Mouse (Mus musculus) retina, embryonic 14.5 days (tissue): Measurements from ENCODE around the gene Oxnad1.
A peak's percentile ranks its signal among the peaks of the same experiment; 100 is the strongest.
"Not testable (repeated sequence)": the region's sequence is repeated elsewhere in the genome, so short reads cannot be mapped to it uniquely, and the experiment has no call there.

Experiments
- DNase-seq: peaks from one replicate; pipeline ENCODE4 v3.0.0-alpha.2; 2015; ENCODE audit warnings: low spot score

Gene Oxnad1

DNA sequence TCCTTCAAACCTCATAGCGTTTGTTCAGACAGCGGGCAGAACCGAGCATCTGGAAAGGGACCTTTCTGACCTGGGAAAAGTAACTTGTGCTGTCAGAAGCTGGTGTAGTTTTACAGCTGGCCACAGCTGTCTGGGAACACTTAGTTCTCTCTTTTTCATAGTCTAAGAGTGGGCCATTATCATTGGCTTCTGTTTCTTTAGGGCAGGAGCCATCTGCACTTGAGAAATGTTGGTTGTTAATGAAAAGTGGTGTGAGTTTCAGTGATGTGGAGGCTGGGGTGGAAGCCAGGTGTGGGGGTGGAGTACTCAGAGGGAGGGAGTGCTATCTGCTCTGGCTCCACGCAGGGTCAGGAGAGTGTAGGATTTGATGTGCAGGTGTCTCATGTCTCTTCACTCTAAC, 6.0 kb downstream of the Oxnad1 start:
- no peak for DNase-seq

DNA sequence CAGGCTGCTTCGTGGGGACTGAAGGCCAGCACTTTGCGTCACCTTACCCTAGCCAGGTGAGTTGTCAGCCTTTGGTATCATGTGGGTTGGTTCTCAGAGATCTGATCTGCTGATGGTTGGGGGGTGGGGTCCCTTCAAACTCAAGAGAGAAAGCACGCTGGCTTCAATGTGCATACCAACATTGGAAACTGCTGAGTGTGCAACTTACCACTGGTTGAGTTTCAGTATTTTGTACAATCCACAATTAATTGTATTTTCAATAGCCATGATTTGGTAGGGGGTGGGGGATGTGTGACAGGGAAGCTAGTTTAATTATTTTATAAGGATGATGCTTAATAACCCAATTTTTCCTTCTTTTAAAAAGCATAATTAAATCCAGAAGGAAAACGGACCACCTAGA, 6.5 kb downstream of the Oxnad1 start:
- DNase-seq, result no peak

DNA sequence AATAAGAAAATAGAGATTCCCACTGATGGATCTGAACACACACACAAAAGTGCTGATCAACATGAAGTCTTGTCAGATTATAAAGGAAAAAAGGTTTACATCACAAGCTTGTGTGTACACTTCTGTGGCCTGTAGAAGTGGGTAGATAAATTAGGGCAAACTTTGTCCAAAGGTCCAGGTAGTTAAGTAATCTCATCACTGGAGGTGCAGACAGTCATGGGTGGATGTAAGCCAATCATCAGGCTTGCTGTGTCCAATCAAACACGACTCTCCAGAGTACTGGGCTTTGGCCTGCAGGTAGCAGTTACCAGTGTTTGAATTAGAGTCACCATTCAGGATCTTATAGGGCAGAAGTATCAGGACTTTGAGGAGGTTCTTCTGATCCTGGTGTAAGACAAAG, 7.8 kb downstream of the Oxnad1 start:
- DNase-seq, result no peak

DNA sequence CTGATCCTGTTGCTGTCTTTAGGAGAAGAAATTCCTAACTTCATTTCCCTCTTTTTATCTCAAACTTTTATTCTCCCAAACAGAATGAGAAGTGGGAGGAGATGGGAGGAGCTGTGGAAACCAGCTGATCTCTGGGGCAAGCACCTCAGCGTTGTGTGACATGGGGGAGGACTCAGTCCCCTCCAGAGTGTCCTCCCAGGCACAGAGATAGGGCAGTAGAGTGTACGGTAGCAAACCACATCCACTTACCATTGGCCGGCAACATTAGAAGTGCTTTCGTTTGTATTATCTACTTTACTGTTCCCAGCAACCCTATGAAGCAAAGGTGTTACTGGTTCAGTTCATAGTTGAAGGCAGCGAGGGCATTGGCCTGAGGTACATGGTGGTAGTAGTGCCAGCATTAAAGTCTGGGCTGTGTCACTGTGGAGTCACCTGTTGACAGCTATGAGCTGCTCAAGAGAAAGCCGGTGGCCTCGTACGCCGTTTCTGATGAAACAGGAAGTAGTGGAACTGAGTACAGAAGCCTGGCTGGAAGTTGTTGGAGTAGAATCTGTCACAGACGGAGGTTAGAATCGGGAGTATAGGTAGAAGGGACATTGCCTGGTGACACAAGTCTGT, 8.4 kb downstream of the Oxnad1 start:
- no peak for DNase-seq

DNA sequence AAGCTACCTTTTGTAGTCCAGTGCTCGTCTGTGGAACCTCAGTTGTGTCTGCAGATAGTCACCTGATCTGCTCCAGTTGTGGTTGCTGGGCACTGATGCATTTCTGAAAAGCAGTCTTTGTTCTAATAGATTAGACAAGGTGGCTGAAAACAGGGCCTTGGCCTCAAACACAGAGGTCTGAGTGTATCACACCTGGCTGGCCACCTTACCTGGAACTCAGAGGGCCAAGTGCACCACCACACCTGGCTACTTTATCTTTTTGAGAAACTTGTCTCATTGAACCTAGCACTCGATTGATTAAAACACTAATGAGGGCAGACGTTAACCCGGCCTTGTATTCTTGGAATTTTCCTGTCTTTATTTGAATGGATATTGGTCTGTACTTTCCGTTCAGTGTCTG, 10.5 kb downstream of the Oxnad1 start:
- DNase-seq, result no peak

DNA sequence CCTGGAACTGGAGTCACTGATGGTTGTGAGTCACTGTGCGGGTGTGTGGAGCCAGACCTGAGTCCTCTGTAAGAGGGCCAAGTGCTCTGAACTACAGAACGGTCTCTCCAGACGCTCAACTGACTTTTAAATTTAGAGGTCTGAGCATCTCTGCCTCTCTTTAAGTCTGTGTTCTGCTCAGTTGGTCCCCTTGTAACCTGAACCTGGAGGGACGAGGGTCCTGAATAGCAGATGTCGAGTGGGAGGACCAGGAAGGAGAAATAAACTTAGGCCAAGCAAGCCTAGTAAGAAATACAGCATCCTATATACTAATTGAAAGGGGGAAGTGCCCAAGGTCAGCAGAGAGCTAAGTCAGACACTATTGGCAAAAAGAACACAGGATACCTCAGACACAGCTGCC, 11.6 kb downstream of the Oxnad1 start:
- DNase-seq, result no peak

DNA sequence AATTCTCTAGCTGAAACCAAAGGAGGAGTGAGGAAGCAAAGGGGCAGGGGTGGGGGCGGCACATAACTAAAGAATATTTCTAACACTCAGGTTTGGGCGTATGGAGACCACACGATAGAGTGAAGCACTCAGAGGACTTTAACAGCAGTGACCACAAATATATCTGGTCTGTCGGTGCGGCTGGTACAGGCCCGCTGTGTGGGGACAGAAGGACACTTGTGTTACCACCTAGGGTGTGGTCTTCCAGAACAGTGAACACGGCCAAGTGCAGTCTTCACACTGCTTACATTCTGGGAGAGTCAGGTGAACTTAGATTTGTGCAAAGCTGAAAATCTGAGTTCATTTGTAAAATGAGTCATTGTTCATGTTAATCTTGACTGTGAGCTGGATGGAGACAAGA, 12.5 kb downstream of the Oxnad1 start:
- DNase-seq, result no peak

DNA sequence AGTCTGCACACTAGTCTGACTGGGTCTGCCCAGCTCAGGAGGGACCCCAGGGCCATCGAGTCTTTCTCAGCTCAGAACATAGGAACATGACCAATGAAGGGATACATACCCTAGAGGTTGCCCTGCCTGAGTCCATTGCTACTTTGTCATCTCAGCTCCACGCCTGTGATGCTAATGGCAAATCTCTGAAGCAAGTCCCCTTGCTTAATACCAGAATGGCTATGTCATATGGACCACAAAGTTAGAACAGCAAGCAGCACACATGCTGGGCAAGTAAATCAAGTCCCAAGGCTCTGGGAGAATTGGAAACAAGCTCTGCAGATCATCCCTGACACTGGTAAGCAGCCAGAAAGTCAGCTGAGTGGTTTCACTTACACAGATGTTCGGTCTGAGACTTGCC, 13.8 kb downstream of the Oxnad1 start:
- DNase-seq, result no peak

DNA sequence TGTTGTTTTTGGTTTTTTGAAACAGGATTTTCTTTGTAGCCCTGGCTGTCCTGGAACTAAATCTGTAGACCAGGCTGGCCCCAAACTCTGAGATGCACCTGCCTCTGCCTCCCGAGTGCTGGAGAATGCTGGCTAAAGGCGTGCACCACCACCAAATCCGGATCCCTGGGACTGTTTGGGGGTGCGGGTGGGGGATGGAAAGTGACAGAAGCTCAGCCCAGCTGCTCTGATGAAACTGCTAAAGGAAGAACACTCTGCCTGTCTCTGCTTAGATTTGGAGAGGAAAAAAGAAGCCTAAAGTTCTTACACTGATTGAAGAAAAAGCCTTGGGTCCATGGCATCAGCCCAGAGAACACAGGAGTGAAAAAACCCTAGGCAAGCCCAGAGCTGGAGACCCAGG, 18.4 kb downstream of the Oxnad1 start:
- no peak for DNase-seq

DNA sequence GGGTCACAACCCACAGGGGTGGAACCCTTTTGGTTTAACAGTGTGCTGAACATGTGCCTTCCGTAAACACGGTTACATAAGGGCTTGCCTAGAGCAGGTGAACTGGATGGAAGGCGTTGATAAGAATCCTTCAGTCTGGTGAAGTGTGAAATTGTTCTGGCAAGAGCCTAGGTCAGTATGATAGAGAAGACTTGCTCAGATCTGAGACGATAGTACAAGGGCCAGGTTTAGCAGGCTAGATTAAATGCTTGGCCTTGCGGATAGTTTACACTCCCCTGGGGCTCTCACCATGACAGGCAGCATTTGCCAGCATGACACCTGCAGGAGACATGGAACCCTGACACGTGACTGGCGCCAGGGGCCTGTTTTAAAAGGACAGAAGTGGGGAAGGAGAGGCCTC, 20.5 kb downstream of the Oxnad1 start:
- no peak for DNase-seq

DNA sequence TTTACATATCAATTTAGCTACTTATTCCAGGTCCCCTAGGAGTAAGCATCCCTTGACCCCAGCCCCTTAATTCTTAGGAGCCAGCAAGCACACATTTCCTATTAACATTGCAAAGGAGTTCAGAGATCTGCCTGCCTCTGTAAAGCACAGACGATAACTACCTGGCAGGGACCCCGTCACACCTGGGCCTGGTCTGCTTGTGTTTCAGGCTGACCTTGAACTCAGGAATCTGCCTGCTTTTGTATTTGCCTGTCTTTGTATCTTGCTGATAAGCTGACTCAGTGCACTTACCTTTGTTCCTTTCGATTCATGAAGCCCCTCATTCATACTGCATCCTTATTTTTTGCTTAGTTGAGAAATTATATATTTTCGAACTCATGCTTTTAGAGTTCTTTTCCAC, 21.7 kb downstream of the Oxnad1 start:
- no peak for DNase-seq

DNA sequence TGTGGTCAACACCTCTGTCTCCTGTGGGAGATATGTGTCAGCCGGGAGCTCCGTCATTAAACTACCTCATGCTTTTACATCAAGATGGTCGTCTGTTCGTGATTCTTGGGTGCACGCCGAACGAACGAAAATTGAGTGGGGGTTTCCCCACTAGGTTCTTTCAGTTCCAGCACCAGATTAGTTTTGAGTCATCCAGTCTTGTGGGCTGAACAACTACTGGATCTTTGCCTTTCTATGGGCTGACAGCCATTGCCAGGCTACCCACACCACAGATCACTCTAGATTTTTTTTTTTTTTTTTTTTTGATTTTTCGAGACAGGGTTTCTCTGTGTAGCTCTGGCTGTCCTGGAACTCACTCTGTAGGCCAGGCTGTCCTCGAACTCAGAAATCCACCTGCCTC, 26.9 kb downstream of the Oxnad1 start:
- DNase-seq, result not testable (repeated sequence)

DNA sequence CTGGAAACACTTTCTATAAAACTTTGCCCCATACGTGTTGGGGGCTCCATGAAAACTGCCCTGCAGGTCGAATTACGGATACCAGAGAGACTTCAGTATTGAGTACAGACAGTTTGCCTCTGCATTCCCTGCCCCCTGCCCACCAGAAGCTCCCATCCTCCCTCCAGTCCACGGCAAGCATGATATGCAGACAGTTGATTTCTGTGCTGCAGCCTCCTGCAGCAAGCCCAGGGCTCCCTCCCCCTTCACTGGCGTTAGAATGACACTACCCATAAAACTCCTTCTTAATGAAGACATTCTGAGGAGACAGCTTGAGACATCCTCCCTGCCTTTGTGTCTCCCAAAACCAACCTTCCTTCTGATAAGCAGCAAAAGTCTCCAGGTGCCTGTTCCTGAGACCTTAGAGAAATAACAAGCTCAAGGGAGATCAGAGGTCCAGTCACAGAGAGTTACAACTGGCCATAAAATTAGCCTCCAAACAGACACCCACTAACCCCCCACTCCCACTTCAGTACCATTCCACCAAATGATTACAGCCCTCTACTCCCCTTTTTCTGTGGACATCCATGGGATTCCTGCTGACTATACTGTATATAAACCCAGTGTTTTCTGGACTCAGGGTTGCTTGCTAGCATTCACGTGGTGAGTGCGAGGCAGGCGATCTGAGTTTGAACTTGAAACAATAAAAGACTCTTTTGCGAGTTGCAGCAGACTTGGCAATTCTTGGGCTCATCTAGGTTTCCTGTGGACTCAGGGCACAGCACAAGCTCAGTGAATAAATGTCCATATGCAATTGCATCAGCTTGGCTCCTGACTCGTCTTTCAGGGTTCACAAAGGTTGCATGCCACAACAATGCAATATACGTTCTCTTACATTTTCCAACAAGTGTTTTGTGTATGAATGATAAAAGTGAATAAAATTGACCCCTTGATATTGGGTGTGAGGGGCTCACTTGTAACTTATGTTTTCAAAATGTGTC, 36.1 kb downstream of the Oxnad1 start:
- no peak for DNase-seq

DNA sequence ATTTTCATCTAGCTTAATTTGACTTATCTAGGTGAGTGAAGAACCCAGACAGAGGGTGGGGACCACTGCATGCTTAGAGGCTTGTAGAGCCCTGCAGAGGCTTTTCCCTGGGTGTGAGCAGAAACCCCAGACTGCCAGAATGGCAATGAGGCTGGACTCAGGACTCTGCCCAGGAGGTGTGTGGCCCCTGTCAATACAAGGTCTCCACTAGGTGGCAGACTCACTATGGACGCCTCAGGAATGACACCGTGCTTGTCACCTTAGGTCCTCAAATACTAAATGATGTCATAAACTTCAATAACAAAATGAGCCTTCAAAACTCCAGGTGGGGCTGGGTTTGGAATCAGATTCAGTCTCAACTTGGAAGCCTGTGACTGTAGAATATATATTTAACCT, 36.7 kb downstream of the Oxnad1 start:
- DNase-seq, result peak; percentile 45

DNA sequence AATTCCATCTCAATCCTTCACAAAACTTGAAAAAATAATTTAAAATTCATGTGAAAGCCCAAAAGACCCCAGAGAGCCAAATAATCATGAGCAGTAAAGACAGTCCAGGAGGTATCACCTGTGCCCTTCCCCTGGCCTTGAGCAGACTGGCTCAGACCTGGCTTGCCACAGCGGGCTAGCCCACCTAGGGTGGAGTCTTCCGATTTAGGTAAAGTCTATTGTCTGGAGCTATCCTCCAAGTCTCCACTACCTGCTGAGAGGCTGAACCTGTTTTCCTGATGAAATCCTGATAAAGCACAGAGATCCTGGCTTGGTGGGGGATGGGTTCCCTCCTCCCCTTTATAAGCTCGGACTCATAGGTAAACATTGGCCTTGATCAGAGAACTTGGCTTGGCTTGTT, 39.1 kb downstream of the Oxnad1 start:
- DNase-seq, result no peak

DNA sequence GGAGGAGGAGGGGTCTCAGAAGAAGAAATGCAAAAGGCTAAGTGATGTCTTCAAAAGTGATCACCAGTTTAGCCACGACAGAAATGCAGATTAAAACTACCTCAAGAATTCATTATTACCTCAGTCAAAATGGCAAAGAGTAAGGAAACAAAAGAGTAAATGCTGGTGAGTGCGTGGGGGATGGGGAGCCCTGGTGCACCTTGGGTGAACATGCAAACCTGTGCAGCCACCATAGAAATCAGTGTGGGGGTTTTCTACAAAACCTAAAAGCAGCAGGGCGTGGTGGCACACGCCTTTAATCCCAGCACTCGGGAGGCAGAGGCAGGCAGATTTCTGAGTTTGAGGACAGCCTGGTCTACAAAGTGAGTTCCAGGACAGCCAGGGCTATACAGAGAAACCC, 40.1 kb downstream of the Oxnad1 start:
- not testable (repeated sequence) for DNase-seq

DNA sequence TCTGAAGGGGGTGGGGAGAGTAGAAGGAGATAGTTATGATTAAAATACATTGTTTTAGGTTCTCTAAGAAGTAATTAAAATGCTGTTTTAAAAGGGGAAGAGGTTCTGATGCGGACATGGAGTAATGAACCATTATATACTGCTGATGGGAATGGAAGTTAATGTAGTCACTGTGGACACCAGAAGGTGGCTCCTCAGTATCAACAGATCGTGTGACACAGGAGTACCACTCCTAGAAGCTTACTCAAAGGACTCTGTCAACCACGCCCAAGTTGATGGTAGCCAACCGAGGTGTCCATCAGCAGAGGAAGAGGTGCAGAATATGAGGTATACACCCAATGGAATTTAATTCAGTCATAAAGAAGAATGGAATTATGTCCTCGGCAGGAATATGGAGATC, 43.2 kb downstream of the Oxnad1 start:
- DNase-seq, result no peak

DNA sequence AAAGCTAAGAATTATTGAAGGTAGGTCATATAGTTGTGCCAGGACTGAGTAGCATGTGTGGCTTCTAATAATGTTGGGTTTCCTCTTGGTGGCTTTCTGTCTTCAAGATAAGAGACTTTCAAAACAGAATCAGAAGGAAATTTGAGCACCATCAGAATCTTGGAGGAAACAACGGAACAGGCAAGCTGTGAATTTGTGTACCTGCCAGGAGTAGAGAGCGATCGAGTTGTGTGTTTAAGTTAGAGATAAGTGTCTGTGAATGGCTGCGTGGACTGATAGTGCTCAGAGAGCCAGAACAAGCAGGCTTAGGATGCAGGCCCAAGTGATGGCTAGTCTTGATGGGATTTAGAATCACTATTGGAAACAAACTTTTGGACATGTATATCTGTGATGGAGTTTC, 46.7 kb downstream of the Oxnad1 start:
- no peak for DNase-seq

DNA sequence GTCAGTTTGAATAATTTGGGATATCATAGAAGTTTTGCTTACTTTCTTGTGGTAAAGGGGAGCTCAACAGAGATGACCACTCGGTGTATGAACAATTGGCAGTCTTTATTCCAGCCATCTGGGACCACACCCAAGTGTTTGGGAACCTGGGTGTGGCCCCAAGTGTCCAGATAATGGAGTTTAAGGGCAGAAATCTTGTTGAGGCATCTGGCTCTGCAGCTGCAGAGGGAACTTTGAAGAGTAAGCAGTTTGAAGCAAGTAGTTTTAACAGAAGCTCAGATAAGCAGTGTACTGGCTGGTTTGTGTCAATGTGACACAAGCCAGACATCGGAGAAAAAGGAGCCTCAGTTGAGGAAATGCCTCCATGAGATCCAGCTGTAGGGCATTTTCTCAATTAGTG, 49.1 kb downstream of the Oxnad1 start:
- no peak for DNase-seq

DNA sequence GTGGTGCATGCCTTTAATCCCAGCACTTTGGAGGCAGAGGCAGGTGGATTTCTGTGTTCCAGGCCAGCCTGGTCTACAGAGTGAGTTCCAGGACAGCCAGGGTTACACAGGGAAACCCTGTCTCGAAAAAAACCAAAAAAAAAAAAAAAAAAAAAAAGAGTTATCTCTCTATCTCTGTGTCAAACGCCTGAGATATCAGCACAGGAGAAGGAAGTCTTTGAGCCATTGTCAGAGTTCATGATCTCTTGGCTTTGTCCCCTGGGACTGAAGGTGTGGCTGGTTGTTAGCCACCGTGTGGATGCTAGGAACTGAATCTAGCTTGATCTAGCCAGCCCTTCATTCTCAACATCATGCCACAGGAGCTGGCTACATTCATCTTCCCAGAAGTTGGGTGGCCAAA, 51.3 kb downstream of the Oxnad1 start:
- DNase-seq, result not testable (repeated sequence)

DNA sequence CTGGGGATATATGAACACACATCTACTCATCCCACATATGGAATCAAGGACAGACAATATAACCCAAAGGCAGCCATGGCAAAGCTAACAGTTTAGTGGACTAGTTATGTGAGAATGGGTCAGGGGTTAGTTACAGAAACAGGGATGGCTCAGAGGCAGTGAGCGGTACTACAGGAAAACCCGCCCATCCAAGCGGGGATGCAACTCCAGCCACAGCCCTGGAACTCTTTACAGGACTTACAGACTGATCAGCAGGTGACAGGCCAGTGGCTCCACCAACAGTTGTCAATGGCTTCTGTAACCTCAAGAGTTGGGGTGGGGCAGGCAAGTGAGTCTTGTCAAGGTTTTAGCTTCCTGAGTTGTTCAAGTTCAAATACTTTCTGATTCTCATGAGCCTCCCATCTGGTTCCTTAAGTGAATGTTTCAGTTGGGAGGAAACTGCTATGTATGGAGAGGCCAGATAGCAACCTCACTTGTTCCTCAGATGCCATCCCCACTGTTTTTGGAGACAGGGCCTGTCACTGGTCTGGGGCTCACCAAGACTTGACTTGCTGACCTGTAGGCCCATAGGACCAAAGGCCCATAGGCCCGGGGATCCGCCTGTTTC, 55.3 kb downstream of the Oxnad1 start:
- DNase-seq, result no peak

DNA sequence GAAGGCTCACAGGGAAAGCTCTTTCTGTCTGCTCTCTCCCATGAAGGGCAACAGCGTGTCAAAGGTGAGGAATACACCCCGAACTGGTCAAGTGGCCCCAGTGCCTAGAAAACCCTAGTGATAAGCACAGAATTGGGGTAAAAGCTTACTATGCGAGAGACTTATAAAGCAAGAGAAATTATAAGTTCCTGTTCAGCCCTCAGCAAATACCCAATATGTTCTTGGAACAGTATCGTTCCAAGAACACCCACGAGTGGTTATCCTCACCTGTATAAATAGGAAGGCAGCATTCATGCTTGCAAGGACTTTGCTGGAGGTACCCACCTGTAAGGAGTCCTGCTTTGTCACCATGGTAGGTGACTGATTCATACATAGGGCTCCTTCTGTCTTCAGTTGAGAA, 56.5 kb downstream of the Oxnad1 start, which contains the start of gene Msmb:
Msmb (plus strand) TSS at position 301 of the 400 bp plus-strand sequence.
- no peak for DNase-seq

DNA sequence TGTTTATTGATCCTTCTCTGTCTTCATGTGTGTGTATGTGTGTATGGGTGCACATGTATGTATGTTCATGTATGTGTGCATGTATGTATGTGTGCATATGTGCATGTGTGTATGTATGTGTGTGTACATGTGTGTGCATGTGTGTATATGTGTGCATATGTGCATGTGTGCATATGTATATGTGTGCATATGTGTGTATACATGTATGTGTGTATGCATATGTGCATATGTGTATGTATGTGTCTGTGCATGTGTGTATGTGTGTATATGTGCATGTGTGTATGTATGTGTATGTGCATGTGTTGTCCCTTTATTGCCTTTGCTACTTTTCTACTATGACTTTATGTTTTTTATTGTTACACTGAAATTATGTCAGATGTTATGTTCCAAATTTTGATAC, 59.6 kb downstream of the Oxnad1 start:
- DNase-seq, result no peak
